Mouse (Mus musculus): Measurements from ENCODE around the gene Olfr555. TPM values are rescaled to one million over a fixed set of nuclear protein-coding genes. Genes with fewer than 3 reads are reported as not detected.

Olfr555 gene
- polyA plus RNA-seq (2015; fragmentation: Nextera tagmentation; extraction: Ambion mirVana), result not detected in 2 replicates

DNA sequence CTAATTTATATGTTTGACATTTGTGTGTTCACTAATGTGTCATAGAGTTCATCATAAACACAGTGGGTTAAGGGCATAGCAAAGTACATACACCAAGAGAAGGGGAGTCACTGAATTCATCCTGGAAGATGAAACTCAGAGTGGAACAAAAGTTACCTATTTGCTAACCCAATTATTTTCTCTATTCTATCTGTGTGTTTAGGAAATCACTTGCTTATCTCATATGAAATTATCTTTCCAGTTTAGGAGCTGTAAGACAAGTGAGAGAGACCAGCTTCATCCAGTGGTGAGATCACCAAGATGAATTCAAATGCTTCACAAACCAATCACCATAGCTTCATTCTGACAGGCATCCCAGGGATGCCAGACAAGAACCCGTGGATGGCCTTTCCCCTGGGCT lies at the start of gene Olfr555:
TSS of gene Olfr555 (plus strand) at position 301 of the 400 bp plus-strand sequence.

DNA sequence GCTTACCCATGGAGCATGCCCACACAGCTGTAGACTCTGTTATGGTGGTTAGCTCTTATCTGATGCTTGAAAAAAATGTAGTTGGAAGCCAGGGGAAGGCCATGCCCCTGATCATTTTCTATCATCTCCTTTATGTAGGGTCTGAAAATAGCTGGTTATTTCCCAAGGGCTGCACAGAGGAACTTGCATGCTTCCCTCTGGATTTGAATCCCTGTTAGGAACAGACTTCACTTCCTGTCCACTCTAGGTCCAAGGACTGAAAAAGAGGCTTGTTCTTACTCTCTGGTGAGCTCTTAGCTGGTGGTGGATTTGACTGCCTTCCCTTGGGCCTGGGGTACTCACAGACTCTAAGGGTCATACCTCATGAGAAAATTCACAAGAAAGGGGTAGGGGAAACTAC lies 40.5 kb upstream of the Olfr555 start, which contains the start of gene Olfr553:
TSS of gene Olfr553 (minus strand) at position 101 of the 400 bp plus-strand sequence.

DNA sequence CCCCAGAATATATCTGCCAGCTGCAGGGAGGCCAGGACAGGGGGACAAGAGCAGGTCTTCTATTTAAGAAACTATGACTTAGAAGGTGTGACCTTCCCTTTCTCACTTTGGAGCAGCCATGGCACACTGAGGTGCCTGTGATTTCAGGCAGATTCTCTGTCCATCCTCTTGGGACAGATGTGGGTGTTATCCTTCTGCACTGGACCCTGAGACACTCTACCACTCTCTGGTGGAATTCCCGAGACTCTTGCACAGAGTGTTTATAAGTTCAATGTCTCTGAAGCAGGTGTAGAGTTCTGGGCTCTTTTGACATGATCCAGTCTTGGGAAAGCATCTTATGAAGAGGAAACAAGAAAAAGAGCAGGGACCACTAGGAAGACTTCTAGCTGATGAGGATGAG lies 20.5 kb upstream of the Olfr555 start, which contains the start of gene Olfr554:
TSS of gene Olfr554 (plus strand) at position 301 of the 400 bp plus-strand sequence.

DNA sequence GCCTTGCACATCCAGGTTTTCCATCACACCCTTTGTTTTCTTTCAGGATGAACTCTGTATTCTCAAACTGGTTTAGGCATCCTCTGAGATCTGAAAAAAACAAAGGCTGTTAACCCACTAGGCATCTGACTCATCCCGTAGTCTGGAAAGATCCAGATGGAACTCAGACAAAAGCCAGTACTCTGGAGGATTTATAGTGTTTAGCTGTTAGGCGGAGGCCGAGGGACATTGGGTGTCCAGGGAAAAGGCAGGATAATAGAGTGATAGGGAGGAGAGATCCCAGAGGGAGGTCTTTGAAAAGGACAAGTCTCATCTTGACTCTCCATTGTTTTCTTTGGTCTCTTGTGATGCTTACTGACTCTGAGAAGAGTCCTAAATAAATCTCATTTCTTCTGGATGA lies 6.0 kb downstream of the Olfr555 start, which contains the start of gene Olfr556:
TSS of gene Olfr556 (plus strand) at position 301 of the 400 bp plus-strand sequence.

DNA sequence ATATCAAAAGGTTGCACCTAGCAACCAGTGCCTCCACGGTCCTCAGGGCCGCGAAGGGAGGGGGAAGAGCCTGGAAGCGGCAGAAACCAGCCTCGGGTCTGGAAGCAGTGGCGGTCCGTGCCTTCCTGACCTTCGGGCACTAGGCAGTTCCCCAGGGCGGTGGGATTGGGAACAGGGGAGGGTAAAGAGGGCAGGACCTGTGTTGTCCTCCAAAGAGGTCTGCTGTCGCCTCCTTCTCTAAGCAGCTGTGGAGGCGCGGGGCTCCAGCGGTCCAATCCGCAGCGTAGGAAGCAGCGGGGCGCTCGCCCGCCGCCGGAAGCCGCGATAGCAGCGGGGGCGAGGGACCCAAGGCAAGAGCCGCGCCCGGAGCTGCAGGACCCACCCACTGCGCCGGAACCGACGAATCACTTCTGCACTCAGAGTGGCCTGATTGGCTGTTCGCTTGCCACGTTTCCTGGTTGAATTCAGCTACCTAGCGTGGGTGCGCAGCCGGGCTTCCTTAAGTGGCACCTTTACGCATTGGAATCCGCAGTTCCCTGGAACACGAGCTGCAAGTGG lies 28.4 kb downstream of the Olfr555 start, which contains the start of gene Trim68:
TSS of gene Trim68 (minus strand) at position 384 of the 558 bp plus-strand sequence.

DNA sequence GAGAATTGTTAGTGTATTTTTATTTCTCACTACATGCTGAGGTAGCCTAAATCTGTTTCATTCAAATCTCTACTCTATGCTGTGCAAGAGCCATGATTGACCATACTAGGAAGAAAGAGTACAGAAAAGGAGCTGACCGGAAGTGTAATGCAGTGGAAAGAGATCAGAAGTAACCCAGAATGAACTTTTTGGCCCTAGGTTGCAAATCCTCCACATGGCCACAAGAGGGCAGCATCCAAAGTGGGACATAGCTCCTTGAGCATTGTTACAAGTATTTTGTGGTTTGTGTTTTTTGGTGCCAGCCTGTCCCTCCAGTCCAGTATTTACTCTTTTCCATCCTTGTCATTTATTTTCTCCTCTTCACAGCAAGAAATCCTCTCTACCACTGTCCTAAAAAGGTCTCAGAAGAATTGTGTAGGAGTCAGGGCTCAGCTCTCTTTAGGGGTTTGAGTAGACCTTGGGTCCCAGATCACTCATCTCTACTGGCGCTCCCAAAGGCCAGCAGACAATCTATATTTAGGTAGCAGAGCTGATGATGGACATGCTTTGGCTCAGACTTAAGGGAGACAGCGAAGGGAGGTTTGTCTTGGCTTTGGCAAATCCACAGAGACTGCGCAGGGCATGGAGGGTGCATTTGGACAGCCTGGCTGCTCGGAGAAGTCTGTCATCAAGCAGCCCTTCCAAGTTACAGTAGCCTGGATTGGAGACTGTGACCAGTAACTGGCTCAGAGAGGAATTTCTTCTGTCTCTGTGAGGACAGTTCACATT lies 36.9 kb downstream of the Olfr555 start, which contains the start of gene Olfr557:
TSS of gene Olfr557 (plus strand) at position 553 of the 768 bp plus-strand sequence.

DNA sequence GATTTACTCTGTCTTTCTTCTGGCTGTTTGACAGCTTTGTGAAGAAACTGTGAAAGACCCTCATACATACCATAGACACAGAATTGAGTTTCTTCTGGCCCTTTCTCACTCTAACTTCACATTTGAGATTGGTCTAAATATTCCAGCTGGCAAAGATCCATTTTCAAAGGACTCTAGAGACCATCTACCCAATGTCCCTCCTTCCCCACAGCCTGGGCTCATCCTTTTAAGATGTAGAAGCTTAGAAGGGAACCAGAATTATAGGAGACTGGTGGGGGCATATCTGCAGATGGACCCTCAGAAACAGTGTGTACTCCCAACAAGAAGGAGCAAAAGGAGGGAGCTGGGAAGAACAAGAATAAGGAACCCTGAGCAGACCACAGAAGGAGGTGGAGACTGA lies 43.3 kb downstream of the Olfr555 start, which contains the start of gene Olfr558:
TSS of gene Olfr558 (plus strand) at position 301 of the 400 bp plus-strand sequence.

Other genes starting within 250 kb of the Olfr555 start
- gene Rrm1, start 217.1 kb upstream of the Olfr555 start, polyA plus RNA-seq (2015; fragmentation: Nextera tagmentation; extraction: Ambion mirVana), result 179 and 203 TPM in 2 replicates
- gene Olfr543, start 177.1 kb upstream of the Olfr555 start, polyA plus RNA-seq (2015; fragmentation: Nextera tagmentation; extraction: Ambion mirVana), result 0.51 and 0.91 TPM in 2 replicates
- 0.19 and 0.34 TPM in 2 replicates for gene Olfr544, start 170.5 kb upstream of the Olfr555 start, polyA plus RNA-seq (2015; fragmentation: Nextera tagmentation; extraction: Ambion mirVana)
- 0.08 TPM in 1 of 2 replicates, not detected in the other for gene Olfr545, start 159.2 kb upstream of the Olfr555 start, polyA plus RNA-seq (2015; fragmentation: Nextera tagmentation; extraction: Ambion mirVana)
- gene Olfr547, start 124.1 kb upstream of the Olfr555 start, polyA plus RNA-seq (2015; fragmentation: Nextera tagmentation; extraction: Ambion mirVana), result not detected in 2 replicates
- not detected in 2 replicates for gene Olfr548-ps1, start 117.9 kb upstream of the Olfr555 start, polyA plus RNA-seq (2015; fragmentation: Nextera tagmentation; extraction: Ambion mirVana)
- not detected in 2 replicates for gene Olfr549, start 109.0 kb upstream of the Olfr555 start, polyA plus RNA-seq (2015; fragmentation: Nextera tagmentation; extraction: Ambion mirVana)
- 1.1 and 1.3 TPM in 2 replicates for gene Trim21, start 93.3 kb upstream of the Olfr555 start, polyA plus RNA-seq (2015; fragmentation: Nextera tagmentation; extraction: Ambion mirVana)
- not detected in 2 replicates for gene Olfr550, start 87.4 kb upstream of the Olfr555 start, polyA plus RNA-seq (2015; fragmentation: Nextera tagmentation; extraction: Ambion mirVana)
- gene Olfr551, start 66.9 kb upstream of the Olfr555 start, polyA plus RNA-seq (2015; fragmentation: Nextera tagmentation; extraction: Ambion mirVana), result not detected in 2 replicates
- gene Olfr552, start 61.1 kb upstream of the Olfr555 start, polyA plus RNA-seq (2015; fragmentation: Nextera tagmentation; extraction: Ambion mirVana), result not detected in 2 replicates
- gene Olfr553, start 40.6 kb upstream of the Olfr555 start, polyA plus RNA-seq (2015; fragmentation: Nextera tagmentation; extraction: Ambion mirVana), result not detected in 2 replicates
- not detected in 2 replicates for gene Olfr554, start 20.4 kb upstream of the Olfr555 start, polyA plus RNA-seq (2015; fragmentation: Nextera tagmentation; extraction: Ambion mirVana)
- not detected in 2 replicates for gene Olfr556, start 6.1 kb downstream of the Olfr555 start, polyA plus RNA-seq (2015; fragmentation: Nextera tagmentation; extraction: Ambion mirVana)
- 3.6 and 4.1 TPM in 2 replicates for gene Trim68, start 28.5 kb downstream of the Olfr555 start, polyA plus RNA-seq (2015; fragmentation: Nextera tagmentation; extraction: Ambion mirVana)
- gene Olfr557, start 37.1 kb downstream of the Olfr555 start, polyA plus RNA-seq (2015; fragmentation: Nextera tagmentation; extraction: Ambion mirVana), result not detected in 2 replicates
- 0.06 TPM in 1 of 2 replicates, not detected in the other for gene Olfr558, start 43.4 kb downstream of the Olfr555 start, polyA plus RNA-seq (2015; fragmentation: Nextera tagmentation; extraction: Ambion mirVana)
- not detected in 2 replicates for gene Olfr33, start 60.2 kb downstream of the Olfr555 start, polyA plus RNA-seq (2015; fragmentation: Nextera tagmentation; extraction: Ambion mirVana)
- not detected in 2 replicates for gene Olfr559, start 68.7 kb downstream of the Olfr555 start, polyA plus RNA-seq (2015; fragmentation: Nextera tagmentation; extraction: Ambion mirVana)
- gene Olfr560, start 100.5 kb downstream of the Olfr555 start, polyA plus RNA-seq (2015; fragmentation: Nextera tagmentation; extraction: Ambion mirVana), result not detected in 2 replicates
- gene Olfr78, start 100.6 kb downstream of the Olfr555 start, polyA plus RNA-seq (2015; fragmentation: Nextera tagmentation; extraction: Ambion mirVana), result not detected in 2 replicates
- gene Olfr561, start 112.4 kb downstream of the Olfr555 start, polyA plus RNA-seq (2015; fragmentation: Nextera tagmentation; extraction: Ambion mirVana), result not detected in 2 replicates
- gene Olfr564, start 144.7 kb downstream of the Olfr555 start, polyA plus RNA-seq (2015; fragmentation: Nextera tagmentation; extraction: Ambion mirVana), result not detected in 2 replicates
- gene Olfr566, start 199.9 kb downstream of the Olfr555 start, polyA plus RNA-seq (2015; fragmentation: Nextera tagmentation; extraction: Ambion mirVana), result not detected in 2 replicates
- gene Olfr568, start 218.3 kb downstream of the Olfr555 start, polyA plus RNA-seq (2015; fragmentation: Nextera tagmentation; extraction: Ambion mirVana), result not detected in 2 replicates
- gene Olfr569, start 232.1 kb downstream of the Olfr555 start, polyA plus RNA-seq (2015; fragmentation: Nextera tagmentation; extraction: Ambion mirVana), result not detected in 2 replicates
- gene Olfr570, start 235.8 kb downstream of the Olfr555 start, polyA plus RNA-seq (2015; fragmentation: Nextera tagmentation; extraction: Ambion mirVana), result not detected in 2 replicates

Measured in spleen, postnatal 0 days (tissue).